Mouse (Mus musculus) embryo, embryonic 9.5 days (tissue): ENCODE data around the gene 4930447C04Rik.

Experiments used
- DNase-seq: peaks from one replicate; pipeline ENCODE4 v3.0.0-alpha.2; 2017; ENCODE audit errors: extremely low spot score

Gene 4930447C04Rik

GRCm38 (mm10) chr12:72940071-72940821, at the start of gene 4930447C04Rik:
TSS of gene 4930447C04Rik (minus strand) at chr12:72940774.
- DNase-seq: peak; percentile 51

GRCm38 (mm10) chr12:72983071-72983857, 42.7 kb upstream of the 4930447C04Rik start:
- no peak for DNase-seq

- DNase-seq: no peak
Observed at GRCm38 (mm10) chr12:72982616-72983015, 42.0 kb upstream of the 4930447C04Rik start.

DNA sequence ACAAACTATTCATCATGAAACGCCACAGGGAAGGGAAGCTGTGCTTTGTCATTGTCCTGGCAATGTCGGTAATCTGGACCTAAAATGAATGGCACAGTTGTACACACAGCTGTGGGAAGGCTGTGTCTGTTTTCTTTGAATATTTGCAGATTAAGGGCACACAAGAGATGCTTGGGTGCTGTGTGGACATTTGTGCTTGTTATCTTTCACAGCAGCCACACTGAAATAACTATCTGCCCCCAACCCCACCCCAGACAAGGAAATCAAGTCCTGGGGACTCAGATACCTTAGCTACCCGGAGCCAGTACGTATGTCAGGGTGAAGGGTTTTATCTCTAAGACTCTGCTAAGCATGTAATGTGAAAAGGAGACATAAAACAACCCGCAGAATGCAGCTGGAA, 38.7 kb upstream of the 4930447C04Rik start:
- DNase-seq: no peak

DNA sequence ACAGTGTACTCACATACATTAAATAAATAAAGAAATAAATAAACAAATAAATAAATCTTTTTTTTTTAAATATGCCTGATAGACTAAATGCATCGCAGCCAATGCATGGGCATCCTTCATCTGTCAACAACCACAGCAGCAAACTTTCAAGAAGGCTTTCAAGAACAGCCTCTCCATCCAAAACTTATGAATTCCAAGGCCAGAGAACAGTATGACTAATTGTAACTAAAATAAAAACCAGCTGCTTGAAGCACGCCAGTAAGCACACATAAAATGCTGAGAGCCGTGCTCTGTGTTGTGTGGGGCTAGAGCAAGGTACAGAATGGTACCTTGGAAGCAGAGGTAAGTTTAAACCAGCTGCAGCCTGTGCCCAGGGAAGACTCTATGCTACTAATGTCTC, 37.3 kb upstream of the 4930447C04Rik start:
- no peak for DNase-seq

- DNase-seq: peak; percentile 79
Observed at GRCm38 (mm10) chr12:72976718-72977117, 36.1 kb upstream of the 4930447C04Rik start.

DNA sequence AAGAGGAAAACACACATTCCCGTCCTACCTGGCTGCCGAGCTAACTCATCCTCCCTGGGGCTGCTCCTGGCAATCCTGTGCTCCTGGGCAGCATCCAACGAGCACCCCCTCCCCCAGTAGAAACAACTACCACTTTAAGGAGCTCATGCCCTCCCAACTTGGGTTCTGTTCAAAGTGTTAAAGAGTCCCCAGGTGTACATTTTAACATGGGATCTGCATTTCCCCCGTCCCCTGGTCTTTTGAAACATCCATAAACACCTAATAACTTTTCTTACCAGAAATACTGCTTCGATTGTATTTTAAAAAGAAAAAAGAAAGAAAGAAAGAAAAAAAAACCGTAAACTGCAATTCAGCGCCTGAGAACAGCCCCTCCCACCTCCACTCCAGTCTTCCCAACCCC, 35.6 kb upstream of the 4930447C04Rik start:
- DNase-seq: peak; percentile 14

DNA sequence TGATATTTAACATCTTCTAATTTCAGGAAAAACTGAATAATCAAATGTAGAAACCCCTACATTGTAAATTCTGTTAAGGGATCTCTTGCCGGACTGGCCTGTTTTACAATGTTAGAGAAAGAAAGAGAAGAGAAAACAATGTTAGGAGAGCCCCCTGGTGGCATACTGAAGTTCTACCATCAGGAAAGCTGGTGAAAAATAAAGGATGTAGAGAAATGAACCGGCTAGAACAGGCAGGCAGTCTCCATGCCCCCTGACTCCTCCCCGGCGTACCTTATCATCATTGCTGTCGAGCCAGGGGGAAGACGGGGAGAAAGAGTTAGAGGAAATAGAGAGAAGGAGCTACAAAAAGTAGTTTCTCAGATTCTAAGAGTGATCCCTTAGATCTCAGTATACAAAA, 32.6 kb upstream of the 4930447C04Rik start:
- DNase-seq: peak; percentile 67

GRCm38 (mm10) chr12:72970620-72971019, 30.0 kb upstream of the 4930447C04Rik start:
- DNase-seq: no peak

DNA sequence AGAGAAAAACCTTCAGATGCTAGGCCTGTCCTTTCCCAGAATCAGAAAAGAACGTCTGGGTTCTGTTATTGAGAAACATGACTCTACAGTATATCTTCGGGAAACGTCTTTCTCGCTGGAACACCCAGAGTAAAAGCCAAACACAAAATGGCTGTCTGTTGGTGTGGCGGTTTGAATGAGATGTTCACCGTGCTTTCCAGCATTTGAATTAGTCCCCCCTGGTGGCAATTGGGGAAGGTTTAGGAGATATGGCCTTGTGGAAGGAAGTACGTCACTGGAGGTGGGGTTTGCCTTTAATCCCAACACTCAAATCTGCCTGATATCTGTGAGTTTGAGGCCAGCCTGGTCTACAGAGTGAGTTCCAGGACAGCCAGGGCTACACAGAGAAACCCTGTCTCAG, 27.0 kb upstream of the 4930447C04Rik start:
- no peak for DNase-seq

DNA sequence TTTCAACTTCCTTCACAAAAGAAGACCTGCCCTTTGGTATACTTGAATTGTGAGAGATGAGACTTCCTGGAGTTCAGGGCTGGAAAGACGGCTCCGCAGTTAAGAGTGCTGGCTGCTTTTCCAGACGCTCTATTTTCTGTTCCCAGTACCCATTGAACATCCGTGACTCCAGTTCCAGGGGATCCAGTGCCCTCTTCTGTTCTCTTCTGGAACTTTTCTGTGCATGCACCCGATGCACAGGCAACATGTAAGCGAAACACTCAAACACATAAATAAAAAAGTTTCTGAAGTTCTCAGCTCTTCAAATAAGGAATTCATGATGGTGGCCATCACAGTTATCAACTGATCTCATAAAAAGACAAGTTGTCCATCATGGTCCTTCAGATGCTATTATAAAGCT, 22.2 kb upstream of the 4930447C04Rik start:
- no peak for DNase-seq

GRCm38 (mm10) chr12:72958446-72958845, 17.9 kb upstream of the 4930447C04Rik start:
- no peak for DNase-seq

DNA sequence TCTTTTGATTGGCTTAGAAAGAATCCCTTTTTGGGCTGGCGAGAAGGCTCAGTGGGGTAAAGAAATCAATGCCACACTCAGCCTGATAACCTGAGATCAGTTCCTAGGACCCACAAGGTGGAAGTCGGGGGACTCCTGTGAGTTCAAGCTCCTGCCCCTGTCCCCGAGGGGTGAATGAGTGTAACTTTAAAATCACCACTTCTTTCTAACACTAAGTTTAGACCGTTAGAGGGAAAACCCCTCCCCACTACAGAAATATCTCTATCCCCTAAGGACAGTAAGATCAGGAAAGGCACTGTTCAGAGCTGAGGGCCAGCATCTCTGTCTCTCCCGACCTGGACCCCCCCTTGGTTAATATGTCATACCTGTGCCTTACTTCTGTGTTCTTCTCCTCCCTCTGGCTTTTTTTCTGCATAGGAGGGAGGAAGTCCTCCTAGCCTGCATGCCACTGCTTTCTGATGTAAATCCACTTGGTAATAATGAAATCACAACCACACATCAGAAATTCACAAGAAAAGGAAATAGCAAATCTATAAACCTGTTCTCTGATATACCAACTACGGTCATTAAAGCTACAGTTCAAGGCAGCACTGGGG, 17.4 kb upstream of the 4930447C04Rik start:
- no peak for DNase-seq

DNA sequence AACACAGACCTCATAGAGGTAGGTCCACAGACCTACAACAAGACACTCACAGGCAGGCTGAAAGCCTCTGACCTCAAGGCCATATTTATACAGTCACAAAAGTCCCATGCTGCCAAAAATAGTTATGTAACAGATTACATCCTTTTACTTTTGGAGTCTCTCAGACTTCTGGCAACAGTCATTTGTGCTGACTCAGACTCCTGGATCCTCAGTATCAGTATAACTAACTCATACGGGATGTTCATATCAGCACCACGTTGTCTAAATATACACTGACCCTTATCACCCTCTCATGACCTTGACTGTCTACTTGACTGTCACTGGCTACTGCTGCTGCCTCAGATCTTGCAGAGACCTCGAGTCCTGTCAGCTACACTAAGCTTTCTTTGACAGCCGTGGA, 14.3 kb upstream of the 4930447C04Rik start:
- DNase-seq: no peak

GRCm38 (mm10) chr12:72953858-72954257, 13.3 kb upstream of the 4930447C04Rik start:
- DNase-seq: no peak

- DNase-seq: no peak
Observed at GRCm38 (mm10) chr12:72953089-72953488, 12.5 kb upstream of the 4930447C04Rik start.

GRCm38 (mm10) chr12:72947335-72947734, 6.8 kb upstream of the 4930447C04Rik start:
- no peak for DNase-seq

DNA sequence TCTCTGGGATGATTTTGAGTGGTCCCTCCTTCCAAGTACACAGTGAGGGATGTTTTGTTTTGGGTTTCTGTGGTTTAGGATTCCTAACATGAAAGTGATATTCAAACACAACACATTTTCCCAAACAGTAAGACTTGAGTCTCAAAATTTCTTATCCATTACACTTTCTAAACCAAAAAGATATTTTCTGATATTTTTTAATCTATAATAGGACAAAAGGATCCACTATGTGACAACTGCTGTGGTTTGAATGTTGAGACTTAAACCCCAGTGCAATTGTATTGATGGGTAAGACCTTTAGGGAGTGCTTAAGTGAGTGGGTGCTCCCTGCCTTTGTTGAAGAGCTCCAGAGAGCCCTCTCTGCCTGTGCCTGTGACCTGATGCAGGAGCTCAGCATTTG, 6.2 kb upstream of the 4930447C04Rik start:
- no peak for DNase-seq

DNA sequence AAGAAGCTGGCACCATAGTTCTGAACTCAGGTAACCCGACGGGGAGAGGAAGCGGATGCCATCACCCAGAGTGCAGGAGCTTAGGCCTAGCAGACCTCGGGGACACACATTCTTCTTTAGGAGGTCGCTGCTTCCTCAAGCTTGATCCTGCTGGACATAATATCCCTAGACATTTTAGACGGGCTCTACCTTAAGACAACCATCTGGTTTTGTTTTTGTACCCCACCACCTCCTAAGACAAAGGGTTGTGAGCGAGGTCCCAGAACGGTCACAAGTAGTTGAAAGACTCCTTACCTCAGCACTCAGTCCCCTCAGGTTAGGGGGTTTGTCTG, 5.5 kb upstream of the 4930447C04Rik start:
- no peak for DNase-seq

DNA sequence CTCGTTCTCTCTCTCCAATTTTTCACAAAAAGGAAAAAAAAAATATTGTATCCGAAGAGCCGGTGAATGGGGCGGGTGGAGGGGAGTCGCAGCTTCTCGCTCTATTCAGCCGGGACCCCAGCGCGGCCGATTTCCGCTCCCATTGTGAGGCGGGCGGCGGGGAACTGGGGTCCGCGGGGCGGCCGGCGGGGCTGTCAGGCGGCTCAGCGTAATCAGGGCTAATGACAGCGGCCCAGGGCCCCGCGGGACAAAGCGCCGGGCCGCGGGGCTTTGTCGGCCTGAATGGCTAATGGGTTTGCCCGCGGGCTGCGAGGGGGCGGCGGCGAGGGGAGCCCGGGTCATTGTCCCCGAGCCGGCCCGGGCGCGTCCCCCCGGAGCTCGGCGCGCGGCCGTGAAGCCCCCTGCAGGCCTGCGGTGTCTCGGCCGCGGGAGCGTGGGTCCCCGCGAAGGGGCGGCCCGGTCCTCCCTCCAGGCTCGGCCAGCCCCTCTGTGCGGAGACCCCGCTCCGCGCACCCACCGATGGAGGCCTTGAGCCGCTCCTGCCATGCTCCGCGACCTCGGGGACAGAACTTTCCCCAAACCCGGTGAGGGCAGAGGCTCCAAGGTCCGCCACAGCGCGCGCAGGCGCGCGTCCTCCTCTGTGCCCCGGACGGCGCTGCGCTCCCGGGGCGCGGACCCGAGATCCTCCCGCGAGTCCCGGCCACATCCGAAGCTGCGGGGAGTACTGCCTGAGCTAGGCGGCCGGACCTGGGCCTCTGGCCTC, 4.9 kb upstream of the 4930447C04Rik start:
- DNase-seq: peak; percentile 72

DNA sequence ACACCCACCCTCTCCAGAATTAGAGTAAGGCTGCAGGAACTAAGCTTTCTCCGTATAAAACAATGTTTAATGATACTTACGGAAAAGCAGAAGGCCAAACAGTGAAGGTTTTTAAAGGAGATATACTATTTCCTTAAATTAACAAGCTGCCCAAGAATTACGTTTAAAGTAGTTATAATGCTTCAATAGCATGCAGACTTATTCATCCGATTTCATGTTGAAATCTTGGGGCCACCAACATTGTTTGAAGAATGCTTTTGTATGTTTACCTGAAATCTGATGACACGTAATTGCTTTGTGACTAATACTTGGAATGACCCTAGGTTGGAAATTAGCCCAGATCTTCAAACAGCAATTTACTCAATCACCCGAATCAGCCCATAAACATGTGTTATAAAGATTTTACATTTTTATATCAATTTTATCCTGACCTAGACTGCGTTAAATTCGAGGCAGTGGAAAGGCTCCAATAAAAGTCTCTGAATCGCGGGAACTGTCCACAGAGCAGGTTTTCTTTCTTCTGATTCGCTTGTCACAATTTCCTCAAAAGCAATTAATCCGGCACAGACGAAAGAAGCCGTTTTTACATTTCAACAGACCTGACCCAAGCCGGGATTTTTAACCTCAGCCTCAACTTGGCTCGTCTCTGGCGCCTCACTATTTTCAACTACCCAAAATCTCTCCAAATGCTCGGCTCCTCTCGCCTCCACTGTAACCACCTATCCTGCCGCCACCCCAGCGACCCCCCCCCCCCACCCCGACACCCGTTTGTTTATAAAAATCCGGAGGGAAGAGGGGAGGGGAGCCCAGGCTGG, 4.0 kb upstream of the 4930447C04Rik start:
- peak; percentile 15 for DNase-seq
